9 mouse cellular contexts compared by ENCODE assay signal in genomic region chr1:55741885-55742284, GRCm38 (mm10).
DNase-seq lines count a peak whose midpoint lies in the region; ATAC-seq and TF ChIP-seq lines count a peak whose summit lies in the region.
"Had no signal": no experiment of that assay in that cellular context is flagged by ENCODE, and none has a peak within 500 bp of the region (broad histone marks: within the 10 kb centered on the region; RNA-seq: fewer than 3 reads in every experiment).

No protein-coding gene starts in this region.

- no peak overlapping the region for H3K4me3 ChIP-seq in stomach, embryonic 16.5 days (replicated peaks; ENCODE audit: low read length)
- H3K4me3 ChIP-seq in stomach, postnatal 0 days (ENCODE audit: low read depth, low read length), result no peak overlapping the region

- peak; percentile 47; the same call in 1 of the 2 replicates for ATAC-seq in stomach, embryonic 16.5 days (ENCODE audit: insufficient read depth, low FRiP score)
- ATAC-seq in stomach, postnatal 0 days (ENCODE audit: low FRiP score, low TSS enrichment), result no peak
- ATAC-seq in megakaryocyte progenitor cell, adult 5-6 weeks (replicated peaks; ENCODE audit: poor library complexity), result no peak

- H3K4me1 ChIP-seq in stomach, embryonic 16.5 days (ENCODE audit: control insufficient read depth, insufficient read depth, low read length), result no peaks in the 10 kb centered on the region
- no peaks in the 10 kb centered on the region for H3K4me1 ChIP-seq in stomach, postnatal 0 days (replicated peaks; ENCODE audit: control insufficient read depth, insufficient read depth)

- 48% methylated on average over 3 of the region's 3 CpGs for WGBS in stomach, embryonic 16.5 days
- WGBS in stomach, postnatal 0 days, result 25% methylated on average over 3 of the region's 3 CpGs

- DNase-seq in heart, postnatal 14 days, result peak; percentile 9 to 12
- DNase-seq in heart, adult 8-10 months (ENCODE audit: low spot score), result no peak
- DNase-seq in stomach, postnatal 0 days (ENCODE audit: low spot score), result no peak
- DNase-seq in layer of hippocampus, adult 9-11 months, result peak; percentile 29
- DNase-seq in telencephalon, adult 2 months (ENCODE audit: low read depth, low spot score), result peak; percentile 38
- DNase-seq in spleen, postnatal 4 days (ENCODE audit: low spot score in 2 of 2), result no peak

- no peaks in the 10 kb centered on the region for H3K36me3 ChIP-seq in stomach, embryonic 16.5 days (ENCODE audit: control insufficient read depth, insufficient read depth, low read length)
- H3K36me3 ChIP-seq in stomach, postnatal 0 days (ENCODE audit: control insufficient read depth, insufficient read depth, low read length), result no peaks in the 10 kb centered on the region

- H3K9ac ChIP-seq in stomach, embryonic 16.5 days (ENCODE audit: low read length), result no peak overlapping the region
- H3K9ac ChIP-seq in stomach, postnatal 0 days (ENCODE audit: low read length), result no peak overlapping the region

- H3K4me2 ChIP-seq in stomach, embryonic 16.5 days (ENCODE audit: low read depth, low read length), result no peak overlapping the region
- no peak overlapping the region for H3K4me2 ChIP-seq in stomach, postnatal 0 days (replicated peaks; ENCODE audit: low read depth)
- H3K4me2 ChIP-seq: midbrain, embryonic 11.5 days had no signal

- intact Hi-C loops in heart, postnatal 14 days (cut with DNase I), result no loop called here

- H3K27ac ChIP-seq in stomach, embryonic 16.5 days (ENCODE audit: low read length), result no peak overlapping the region
- no peak overlapping the region for H3K27ac ChIP-seq in stomach, postnatal 0 days (replicated peaks)

- TF ChIP-seq EP300 in stomach, postnatal 0 days (optimal IDR thresholded peaks at IDR 0.05), result no peak

- H3K9me3 ChIP-seq in stomach, embryonic 16.5 days (replicated peaks; ENCODE audit: control insufficient read depth, low read length), result no peaks in the 10 kb centered on the region
- no peaks in the 10 kb centered on the region for H3K9me3 ChIP-seq in stomach, postnatal 0 days (ENCODE audit: control insufficient read depth, low read length)

- no peak for TF ChIP-seq CTCF in stomach, postnatal 0 days (IDR thresholded peaks at IDR 0.05; ENCODE audit: low read depth)

- H3K27me3 ChIP-seq in stomach, embryonic 16.5 days (ENCODE audit: control insufficient read depth, insufficient read depth, low read length), result no peaks in the 10 kb centered on the region
- H3K27me3 ChIP-seq in stomach, postnatal 0 days (ENCODE audit: control insufficient read depth, insufficient read depth, low read length), result no peaks in the 10 kb centered on the region

Comparison
In these comparisons a context has a peak if more than half of its experiments do, and no peak if none do; other contexts are left out.
1. DNase-seq: peak in heart, postnatal 14 days (2 of 2), layer of hippocampus, adult 9-11 months (single experiment) and telencephalon, adult 2 months (single experiment); none in heart, adult 8-10 months (single experiment), stomach, postnatal 0 days (single experiment) and spleen, postnatal 4 days (0 of 2).